Mouse (Mus musculus): Measurements from ENCODE around the gene Qpctl. TPM values are rescaled to one million over a fixed set of nuclear protein-coding genes. Genes with fewer than 3 reads are reported as not detected.

Qpctl gene
- total and polyA plus RNA-seq, 3 experiments, result 3.1 to 6.5 TPM; not detected in 1

DNA sequence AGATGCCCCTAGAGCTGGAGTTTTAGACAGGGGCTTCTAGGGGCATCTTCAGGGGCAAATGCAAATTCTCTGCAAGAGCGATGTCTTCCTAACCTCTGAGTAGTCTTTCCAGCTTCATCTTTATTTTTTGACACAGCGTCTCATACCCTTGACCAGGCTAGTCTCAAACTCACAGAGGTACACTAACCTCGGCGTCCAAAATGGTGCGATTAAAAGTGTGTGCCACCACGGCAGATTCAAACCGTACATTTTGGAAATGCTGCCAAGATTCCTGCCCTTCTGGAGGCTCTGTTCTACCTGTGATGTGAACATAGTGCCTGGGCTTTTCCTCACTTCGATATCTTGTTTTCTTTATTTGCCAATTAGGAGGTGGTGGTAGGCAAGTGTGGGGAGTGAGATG lies 30.0 kb downstream of the Qpctl start:
- Histone ChIP-seq H3K79me2 (ENCODE audit: control insufficient read depth, insufficient read depth, low read length, poor library complexity) (peaks cover 16% of the 10 kb centered on the region), H3K27ac (ENCODE audit: control insufficient read depth, low read depth, low read length) (no peak overlapping the region), H3K4me1 (ENCODE audit: control insufficient read depth in 1 of 2, insufficient read depth in 2 of 2, low read length in 2 of 2) (peaks cover 2 to 9% of the 10 kb centered on the region in 2 experiments; a peak in 3 of 4 replicates), H3K9ac (ENCODE audit: control insufficient read depth, low read depth, low read length, poor library complexity, severe bottlenecking) (0 out of 2 replicates have a peak overlapping the region, but pooled peaks have one; percentile 22), H3K4me3 (ENCODE audit: control insufficient read depth in 1 of 2, insufficient read depth in 1 of 2, low read depth in 2 of 2, low read length in 2 of 2) (peak overlapping the region in 1 of 2 experiments; percentile 23; a peak in 2 of 4 replicates), H3K27me3 (ENCODE audit: control insufficient read depth in 1 of 2, insufficient read depth in 2 of 2, low read length in 2 of 2) (no peaks in the 10 kb centered on the region), H3K9me3 (replicated peaks; ENCODE audit: insufficient read depth, low read length) (no peaks in the 10 kb centered on the region), H3K36me3 (ENCODE audit: control insufficient read depth in 1 of 2, insufficient read depth in 2 of 2, low read length in 2 of 2) (peaks cover 0 to 11% of the 10 kb centered on the region in 2 experiments; a peak in 2 of 4 replicates)
- TF ChIP-seq JUND (IDR thresholded peaks at IDR 0.05; ENCODE audit: low read depth, low read length), result no peak
- no peak for TF ChIP-seq USF1 (IDR thresholded peaks at IDR 0.05; ENCODE audit: low read depth, low read length)
- no peak for TF ChIP-seq NELFE (IDR thresholded peaks at IDR 0.05; ENCODE audit: low read depth, low read length)
- TF ChIP-seq MAFK (IDR thresholded peaks at IDR 0.05; ENCODE audit: borderline replicate concordance, low read depth, low read length), result no peak
- no peak for TF ChIP-seq CHD1 (IDR thresholded peaks at IDR 0.05; ENCODE audit: low read depth, low read length)
- no peak for TF ChIP-seq TCF12 (IDR thresholded peaks at IDR 0.05; ENCODE audit: low read depth, low read length)
- TF ChIP-seq BHLHE40 (IDR thresholded peaks at IDR 0.05; ENCODE audit: borderline replicate concordance, low read depth, low read length), result no peak
- no peak for TF ChIP-seq ELF1 (IDR thresholded peaks at IDR 0.05; ENCODE audit: low read depth, low read length)
- TF ChIP-seq UBTF (IDR thresholded peaks at IDR 0.05; ENCODE audit: borderline replicate concordance, insufficient read depth, low read depth, low read length), result no peak
- TF ChIP-seq ETS1 (IDR thresholded peaks at IDR 0.05; ENCODE audit: low read depth, low read length), result no peak
- TF ChIP-seq CHD2 (IDR thresholded peaks at IDR 0.05; ENCODE audit: low read length), result no peak
- TF ChIP-seq TBP (IDR thresholded peaks at IDR 0.05; ENCODE audit: low read depth, low read length), result no peak
- no peak for TF ChIP-seq NRF1 (IDR thresholded peaks at IDR 0.05; ENCODE audit: insufficient read depth, low read depth, low read length, poor library complexity, severe bottlenecking)
- no peak for TF ChIP-seq GABPA (IDR thresholded peaks at IDR 0.05; ENCODE audit: low read depth, low read length)
- no peak for DNase-seq (ENCODE audit: low read depth, low spot score)

DNA sequence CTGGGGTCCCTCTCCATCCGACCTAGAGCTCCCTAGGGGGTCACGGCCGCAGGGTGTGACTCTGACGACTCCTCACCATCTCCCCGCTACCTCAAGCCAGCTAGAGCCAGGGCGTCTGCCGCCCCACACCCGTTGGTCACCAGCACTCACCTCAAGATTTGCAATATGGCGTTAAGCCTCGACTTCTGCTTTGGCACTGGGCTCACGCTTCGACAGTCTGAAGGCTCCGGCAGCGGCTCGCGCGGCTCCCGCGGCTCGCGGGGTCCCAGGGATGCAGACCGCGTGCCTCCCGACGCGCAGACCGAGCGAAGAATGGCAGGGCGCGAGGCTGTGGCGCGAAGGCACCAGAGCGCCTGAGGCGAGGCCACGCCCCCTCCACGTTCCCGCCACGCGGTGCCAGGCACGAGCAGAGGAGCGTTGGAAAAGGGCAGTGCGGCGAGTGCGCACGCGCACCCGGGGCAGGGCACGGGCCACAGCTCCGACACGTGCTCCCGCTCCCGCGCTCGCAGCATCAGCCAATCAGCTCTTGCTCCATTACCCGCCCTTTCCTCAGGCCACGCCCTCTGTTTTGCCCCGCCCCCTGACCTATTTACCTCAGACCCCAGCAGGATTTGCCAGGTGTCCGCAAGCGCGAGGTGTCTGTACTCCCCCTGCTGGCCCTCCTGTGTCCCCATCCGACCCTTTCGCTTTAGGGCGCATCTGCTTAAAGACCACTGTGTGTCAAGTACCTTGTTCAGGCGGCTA lies 30.9 kb downstream of the Qpctl start, which contains the start of gene Gm4969:
TSS of gene Gm4969 (minus strand) at position 341 of the 744 bp plus-strand sequence.
- no peaks in the 10 kb centered on the region for H3K9me3 ChIP-seq (replicated peaks; ENCODE audit: insufficient read depth, low read length)
- no peak for DNase-seq (ENCODE audit: low read depth, low spot score)
- H3K9ac ChIP-seq (ENCODE audit: control insufficient read depth, low read depth, low read length, poor library complexity, severe bottlenecking), result 0 out of 2 replicates have a peak within 1 kb of the TSS, but pooled peaks have one; percentile 22
- H3K36me3 ChIP-seq (ENCODE audit: control insufficient read depth in 1 of 2, insufficient read depth in 2 of 2, low read length in 2 of 2), result peaks cover 0 to 11% of the 10 kb centered on the region in 2 experiments; a peak in 2 of 4 replicates
- peaks cover 16% of the 10 kb centered on the region for H3K79me2 ChIP-seq (ENCODE audit: control insufficient read depth, insufficient read depth, low read length, poor library complexity)
- H3K4me3 ChIP-seq (ENCODE audit: control insufficient read depth in 1 of 2, insufficient read depth in 1 of 2, low read depth in 2 of 2, low read length in 2 of 2), result no peak within 1 kb of the TSS
- H3K4me1 ChIP-seq (ENCODE audit: control insufficient read depth in 1 of 2, insufficient read depth in 2 of 2, low read length in 2 of 2), result peaks cover 2 to 9% of the 10 kb centered on the region in 2 experiments; a peak in 3 of 4 replicates
- TF ChIP-seq CHD1 (IDR thresholded peaks at IDR 0.05; ENCODE audit: low read depth, low read length) (no peak), TCF12 (IDR thresholded peaks at IDR 0.05; ENCODE audit: low read depth, low read length) (no peak), ZNF384 (IDR thresholded peaks at IDR 0.05; ENCODE audit: low read depth, low read length) (no peak), MAZ (IDR thresholded peaks at IDR 0.05; ENCODE audit: low read depth, low read length) (no peak), ZC3H11A (IDR thresholded peaks at IDR 0.05; ENCODE audit: low read depth, low read length) (no peak), ELF1 (IDR thresholded peaks at IDR 0.05; ENCODE audit: low read depth, low read length) (no peak), MYB (IDR thresholded peaks at IDR 0.05; ENCODE audit: low read depth, low read length) (no peak), KAT2A (conservative IDR thresholded peaks at IDR 0.05; ENCODE audit: low read depth, low read length) (no peak), NELFE (IDR thresholded peaks at IDR 0.05; ENCODE audit: low read depth, low read length) (no peak), SIN3A (IDR thresholded peaks at IDR 0.05; ENCODE audit: low read length) (no peak), JUND (IDR thresholded peaks at IDR 0.05; ENCODE audit: low read depth, low read length) (no peak), MXI1 (IDR thresholded peaks at IDR 0.05; ENCODE audit: low read depth, low read length) (no peak), GABPA (IDR thresholded peaks at IDR 0.05; ENCODE audit: low read depth, low read length) (no peak)
- H3K27me3 ChIP-seq (ENCODE audit: control insufficient read depth in 1 of 2, insufficient read depth in 2 of 2, low read length in 2 of 2), result no peaks in the 10 kb centered on the region
- H3K27ac ChIP-seq (ENCODE audit: control insufficient read depth, low read depth, low read length), result no peak within 1 kb of the TSS
